Mouse (Mus musculus): ENCODE measurements around the gene Prrt3.

The Prrt3 gene

DNA sequence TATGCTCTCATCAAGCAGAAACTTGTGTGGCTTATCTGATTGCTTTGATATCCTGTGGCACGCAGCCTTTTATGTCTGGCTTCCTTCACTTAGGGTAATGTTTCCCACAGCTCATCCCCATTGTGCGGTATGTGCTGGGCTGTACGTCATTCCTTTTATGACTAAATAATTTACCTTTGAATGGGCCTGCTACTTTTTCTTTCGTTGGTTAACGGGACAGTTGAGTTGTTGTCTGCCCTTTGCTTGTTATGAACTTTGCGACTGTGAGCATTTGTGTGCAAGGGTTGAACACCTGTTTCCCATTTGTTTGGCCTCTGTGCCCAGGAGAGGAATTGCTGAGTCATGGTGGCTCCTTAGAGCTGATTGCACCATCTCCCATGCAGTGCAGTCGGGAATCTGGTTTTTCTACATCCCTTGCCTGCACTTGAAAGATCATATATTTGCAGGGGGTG lies 14.6 kb downstream of the Prrt3 start:
- DNase-seq: peak; percentile 79

DNA sequence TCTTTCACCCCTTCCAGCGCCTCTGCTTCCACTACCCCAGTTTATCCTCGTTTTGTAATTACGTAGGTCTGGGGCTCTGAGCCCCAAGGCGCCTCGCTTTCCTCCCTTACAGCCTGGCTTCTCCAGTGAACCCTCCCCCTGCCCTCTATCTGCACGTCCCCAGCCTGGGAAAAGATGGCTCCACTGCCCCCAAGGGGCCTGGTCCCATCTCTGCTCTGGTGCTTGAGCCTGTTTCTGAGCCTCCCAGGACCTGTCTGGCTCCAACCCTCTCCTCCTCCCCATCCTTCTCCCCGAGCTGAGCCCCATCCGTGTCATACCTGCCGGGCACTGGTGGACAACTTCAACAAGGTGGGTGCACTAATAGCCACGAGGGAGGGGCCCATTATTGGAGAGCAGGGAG lies 18.0 kb downstream of the Prrt3 start:
- no peak for DNase-seq

DNA sequence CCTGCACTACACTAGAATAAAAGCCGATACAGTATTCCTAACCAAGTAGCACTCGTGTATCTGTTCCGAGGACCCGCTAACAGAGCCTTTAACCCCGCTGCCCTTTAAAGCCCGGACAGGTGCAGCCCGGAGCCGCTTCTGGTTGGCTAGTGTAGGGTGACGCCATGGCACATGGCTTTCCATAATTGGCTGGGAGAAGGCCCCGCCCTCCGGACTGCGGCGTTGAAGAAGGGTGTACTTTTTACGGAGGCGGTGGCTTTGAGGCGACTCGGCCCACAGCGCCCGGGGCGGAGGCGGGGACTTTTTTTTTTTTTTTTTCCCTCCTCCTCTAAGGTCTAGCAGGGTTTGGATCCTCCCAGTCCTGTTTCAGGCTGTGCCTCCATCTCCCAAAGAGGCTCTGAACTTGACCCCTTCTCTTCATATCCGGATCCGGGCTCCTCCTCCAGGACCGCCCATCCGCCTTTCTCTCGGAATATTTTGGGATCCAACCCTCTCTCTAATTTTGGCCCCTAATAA lies 18.6 kb downstream of the Prrt3 start, which contains the start of gene Creld1:
Gene Creld1, plus strand, starts transcription at position 198 of the 516 bp plus-strand sequence.
- DNase-seq: peak; percentile 98

DNA sequence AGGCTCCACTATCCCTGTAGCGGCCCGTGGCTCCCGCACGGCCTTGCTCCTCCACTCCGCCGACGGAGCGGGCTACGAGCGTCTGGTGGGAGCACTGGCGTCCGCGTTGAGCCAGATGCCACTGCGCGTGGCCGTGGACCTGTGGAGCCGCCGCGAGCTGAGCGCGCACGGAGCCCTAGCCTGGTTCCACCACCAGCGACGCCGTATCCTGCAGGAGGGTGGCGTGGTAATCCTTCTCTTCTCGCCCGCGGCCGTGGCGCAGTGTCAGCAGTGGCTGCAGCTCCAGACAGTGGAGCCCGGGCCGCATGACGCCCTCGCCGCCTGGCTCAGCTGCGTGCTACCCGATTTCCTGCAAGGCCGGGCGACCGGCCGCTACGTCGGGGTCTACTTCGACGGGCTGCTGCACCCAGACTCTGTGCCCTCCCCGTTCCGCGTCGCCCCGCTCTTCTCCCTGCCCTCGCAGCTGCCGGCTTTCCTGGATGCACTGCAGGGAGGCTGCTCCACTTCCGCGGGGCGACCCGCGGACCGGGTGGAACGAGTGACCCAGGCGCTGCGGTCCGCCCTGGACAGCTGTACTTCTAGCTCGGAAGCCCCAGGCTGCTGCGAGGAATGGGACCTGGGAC lies 19.1 kb downstream of the Prrt3 start:
- DNase-seq: peak; percentile 28

DNA sequence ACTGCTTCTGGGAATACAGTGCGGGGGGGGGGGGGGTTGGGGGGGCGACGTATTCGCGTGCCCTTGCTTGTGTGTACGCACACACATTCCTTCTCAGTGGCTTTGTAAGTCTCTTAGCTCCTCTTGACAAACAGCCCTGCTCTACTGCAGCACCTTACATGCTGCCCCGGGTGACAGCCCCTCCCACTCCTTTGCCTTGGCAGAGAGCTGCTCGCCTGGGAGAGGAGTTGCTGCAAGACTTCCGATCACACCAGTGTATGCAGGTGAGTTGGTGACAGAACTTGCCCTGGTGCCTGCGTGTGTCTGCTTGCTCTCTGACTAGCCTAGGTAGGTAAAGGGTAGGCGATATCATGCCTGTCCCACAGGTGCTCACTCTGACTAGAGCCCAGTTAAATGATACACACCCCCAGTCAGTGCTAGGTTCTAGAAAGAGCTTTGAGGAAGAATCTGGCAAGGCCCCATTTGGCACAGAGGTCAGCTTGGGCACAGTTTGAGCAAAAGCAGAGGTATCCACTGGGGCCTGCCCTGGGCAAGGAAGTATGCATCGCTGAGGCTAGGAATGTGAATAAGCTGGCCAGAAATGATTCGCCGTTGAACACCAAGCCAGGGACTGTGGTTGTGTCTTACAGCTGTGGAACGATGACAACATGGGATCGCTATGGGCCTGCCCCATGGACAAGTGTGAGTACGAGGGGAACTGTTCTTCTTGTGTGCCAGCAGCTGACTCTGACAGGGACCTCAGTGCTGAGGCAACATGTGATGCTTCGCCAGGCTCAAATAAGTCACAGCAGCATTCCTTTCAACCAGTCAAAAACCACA lies 21.0 kb downstream of the Prrt3 start:
- peak; percentile 67 for DNase-seq

DNA sequence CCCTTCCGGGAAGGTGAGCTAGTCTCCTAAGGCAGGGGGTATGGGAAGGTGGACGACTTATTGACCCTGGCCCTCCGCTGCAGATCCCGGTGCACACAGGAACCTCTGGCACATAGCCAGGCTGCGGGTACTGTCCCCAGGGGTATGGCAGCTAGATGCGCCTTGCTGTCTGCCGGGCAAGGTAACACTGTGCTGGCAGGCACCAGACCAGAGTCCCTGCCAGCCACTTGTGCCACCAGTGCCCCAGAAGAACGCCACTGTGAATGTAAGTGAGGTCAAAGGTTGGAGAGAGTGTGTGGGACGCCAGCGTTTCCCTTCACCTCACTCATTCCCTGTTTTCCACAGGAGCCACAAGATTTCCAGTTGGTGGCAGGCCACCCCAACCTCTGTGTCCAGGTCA lies 22.8 kb downstream of the Prrt3 start:
- DNase-seq: no peak

DNA sequence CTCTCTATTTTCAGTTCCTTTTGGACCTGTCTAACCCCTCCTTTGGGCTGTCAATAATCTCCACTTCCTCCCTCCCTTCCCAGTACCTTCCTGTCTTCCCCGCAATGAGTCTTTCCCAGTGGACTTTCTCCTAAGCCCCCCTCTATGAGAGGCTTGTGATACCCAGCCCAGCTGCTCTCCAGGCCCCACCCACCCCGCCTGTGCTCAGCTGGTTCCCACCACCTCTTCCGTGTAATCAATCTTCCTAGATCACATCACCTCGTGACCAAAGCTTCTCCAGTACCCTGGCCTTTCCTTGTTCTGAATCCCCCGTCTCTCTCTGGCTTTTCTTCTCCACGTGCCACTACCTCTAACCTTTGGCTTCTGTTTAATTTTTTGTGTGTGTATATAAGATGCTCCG lies 24.4 kb downstream of the Prrt3 start:
- no peak for DNase-seq

DNA sequence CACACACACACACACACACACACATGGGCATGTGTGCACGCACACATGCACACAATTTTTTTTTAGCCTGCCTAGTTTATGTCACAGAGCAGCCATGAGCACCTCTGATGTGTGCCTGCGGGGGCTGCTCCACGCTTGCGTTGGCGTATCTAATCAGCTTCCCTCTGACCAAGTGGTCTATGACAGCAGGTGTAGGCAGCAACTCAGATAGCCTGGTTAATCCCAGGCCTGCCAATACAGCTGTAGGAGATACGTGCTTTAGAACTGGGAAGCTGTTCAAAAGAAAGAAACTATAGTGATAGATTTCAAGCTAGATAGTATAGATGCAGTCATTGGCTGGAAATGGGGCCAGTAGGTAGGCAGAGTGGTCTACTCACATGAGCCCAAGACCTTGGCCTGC lies 28.0 kb downstream of the Prrt3 start:
- no peak for DNase-seq

DNA sequence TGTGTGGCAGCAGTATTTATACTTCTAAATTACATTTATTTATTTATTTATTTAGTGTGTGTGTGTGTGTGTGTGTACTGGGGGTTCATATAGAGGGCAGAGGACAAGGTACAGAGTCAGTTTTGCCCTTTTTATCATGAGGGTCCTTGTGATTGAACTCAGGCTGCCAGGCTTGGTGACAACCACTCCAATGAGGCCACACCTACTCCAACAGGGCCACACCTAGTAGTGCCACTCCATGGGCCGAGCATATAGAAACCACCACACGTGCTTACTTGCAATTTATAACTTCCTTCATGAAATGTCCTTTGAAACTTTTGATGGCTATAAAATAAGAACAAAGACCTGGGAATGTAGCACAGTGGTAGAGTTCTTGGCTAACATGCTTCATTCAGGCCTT lies 28.5 kb downstream of the Prrt3 start:
- DNase-seq: no peak

DNA sequence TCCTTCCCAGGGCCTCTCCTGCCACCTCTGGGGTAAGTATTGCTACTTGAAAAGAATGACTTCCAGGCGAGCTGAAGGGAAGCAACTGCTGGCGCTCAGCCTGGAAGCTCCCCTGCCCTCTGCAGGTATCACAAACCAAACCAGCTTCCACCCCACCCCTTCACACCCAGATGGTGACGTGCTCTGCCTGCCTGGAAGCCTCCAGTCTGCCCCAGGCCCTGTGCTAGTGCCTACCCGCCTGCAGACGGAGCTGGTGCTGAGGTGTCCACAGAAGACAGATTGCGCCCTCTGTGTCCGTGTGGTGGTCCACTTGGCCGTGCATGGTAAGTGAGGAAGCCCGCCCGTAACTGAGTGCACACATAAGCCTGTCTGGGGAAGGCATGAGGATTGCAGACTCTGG lies 29.7 kb downstream of the Prrt3 start:
- no peak for DNase-seq

DNA sequence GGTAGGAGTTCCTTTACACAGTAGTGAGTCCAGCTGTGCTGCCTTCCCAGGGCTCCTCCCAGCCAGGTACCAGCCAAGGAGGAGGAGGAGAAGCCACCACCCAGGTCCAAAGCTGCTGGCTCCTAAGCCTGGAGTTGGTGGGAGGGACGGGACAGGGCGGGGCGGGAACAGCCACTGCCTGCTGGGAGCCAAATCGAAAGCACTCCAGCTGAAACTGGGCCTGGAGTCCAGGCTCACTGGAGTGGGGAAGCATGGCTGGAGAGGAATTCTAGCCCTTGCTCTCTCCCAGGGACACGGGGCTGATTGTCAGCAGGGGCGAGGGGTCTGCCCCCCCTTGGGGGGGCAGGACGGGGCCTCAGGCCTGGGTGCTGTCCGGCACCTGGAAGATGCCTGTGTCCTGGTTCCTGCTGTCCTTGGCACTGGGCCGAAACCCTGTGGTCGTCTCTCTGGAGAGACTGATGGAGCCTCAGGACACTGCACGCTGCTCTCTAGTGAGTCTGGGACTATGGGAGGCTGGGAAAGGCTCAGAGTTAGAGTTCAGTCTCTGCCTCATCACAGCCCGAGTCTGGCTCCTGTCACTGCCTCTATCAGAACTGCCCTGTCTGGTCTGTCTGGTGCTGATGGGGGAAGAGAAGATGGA lies 30.3 kb downstream of the Prrt3 start, which contains the start of gene Il17rc:
Gene Il17rc, plus strand, starts transcription at position 131 of the 640 bp plus-strand sequence.
- DNase-seq: peak; percentile 80

DNA sequence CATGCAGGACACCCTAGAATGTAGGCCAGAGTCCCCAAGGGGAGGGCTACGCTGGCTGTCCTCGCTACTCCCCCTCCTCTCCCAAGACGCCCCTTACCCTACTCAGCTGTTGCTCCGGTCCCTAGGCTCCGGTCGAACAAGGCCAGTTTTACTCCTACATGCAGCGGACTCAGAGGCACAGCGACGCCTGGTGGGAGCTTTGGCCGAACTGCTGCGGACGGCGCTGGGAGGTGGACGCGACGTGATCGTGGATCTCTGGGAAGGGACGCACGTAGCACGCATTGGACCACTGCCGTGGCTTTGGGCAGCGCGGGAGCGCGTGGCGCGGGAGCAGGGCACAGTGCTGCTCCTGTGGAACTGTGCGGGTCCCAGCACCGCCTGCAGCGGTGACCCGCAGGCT lies 32.3 kb downstream of the Prrt3 start:
- DNase-seq: peak; percentile 87

DNA sequence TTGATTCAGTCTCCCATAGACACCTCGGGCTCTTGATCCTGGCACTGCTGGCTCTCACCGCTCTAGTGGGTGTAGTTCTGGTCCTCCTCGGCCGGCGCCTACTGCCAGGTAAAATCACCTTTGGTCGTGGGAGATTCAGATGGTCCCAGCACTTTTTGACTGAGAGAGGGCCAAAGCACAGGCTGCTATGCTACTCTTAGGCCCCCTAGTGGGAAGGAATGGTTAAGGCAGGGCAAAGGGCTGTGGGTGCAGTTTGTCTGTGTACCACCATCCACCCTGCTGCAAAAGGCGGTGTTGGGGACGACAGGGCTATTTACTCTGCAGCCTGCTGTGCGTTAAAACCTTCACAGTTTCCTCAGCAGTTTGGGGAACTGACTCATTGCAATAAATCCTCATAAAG lies 32.7 kb downstream of the Prrt3 start:
- peak; percentile 86 for DNase-seq

DNA sequence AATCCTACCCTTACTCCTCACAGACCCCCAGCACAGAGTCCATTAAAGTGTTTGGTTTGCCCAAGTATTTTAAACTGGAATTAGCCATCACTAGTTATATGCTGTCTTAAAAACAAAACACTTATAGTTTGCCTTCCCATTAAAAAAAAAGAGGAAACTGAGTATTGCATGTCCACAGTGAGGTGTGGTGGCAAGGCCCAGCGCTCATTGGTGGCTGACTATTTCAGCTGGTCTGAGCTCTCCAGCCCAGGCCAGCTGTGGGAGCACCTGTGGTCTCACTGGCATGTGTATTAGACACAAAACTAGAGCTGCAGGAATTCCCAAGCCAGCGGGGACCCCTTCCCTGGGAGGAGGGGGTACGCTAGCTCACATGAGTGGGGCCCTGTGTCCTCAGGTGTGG lies 33.2 kb downstream of the Prrt3 start:
- DNase-seq: no peak

DNA sequence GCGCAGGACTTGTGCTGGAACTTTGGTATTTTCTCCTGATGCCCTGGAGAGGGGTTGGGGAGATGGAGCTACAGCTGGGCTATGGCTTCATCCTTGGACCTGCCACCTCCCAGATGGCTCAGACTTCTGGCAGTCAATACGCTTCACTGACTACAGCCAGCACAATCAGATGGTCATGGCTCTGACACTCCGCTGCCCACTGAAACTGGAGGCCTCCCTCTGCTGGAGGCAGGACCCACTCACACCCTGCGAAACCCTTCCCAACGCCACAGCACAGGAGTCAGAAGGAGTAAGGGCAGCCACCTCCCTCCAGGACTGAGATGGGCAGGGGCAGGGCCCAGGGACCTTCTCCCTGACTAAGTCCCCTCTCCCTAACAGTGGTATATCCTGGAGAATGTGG lies 36.1 kb downstream of the Prrt3 start:
- no peak for DNase-seq

DNA sequence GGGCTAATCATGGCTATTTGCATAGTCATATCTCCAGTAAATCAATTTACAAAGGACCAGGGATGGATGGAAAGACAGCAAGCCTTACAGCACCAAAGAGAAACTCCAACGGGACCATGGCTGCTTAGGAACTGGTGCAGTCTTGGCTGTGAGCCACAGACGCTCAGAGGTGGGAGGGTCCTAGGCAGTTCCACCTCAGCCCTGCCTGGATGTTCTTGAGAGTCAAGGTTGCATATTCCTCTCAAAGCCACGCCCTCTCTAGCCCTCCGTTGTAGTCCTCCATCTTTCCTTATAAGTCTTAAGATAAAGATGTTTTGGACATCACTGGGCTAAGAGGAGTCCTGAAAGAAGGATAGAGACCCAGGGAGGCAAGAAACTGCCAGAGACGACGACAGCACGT lies 37.7 kb downstream of the Prrt3 start:
- DNase-seq: no peak

DNA sequence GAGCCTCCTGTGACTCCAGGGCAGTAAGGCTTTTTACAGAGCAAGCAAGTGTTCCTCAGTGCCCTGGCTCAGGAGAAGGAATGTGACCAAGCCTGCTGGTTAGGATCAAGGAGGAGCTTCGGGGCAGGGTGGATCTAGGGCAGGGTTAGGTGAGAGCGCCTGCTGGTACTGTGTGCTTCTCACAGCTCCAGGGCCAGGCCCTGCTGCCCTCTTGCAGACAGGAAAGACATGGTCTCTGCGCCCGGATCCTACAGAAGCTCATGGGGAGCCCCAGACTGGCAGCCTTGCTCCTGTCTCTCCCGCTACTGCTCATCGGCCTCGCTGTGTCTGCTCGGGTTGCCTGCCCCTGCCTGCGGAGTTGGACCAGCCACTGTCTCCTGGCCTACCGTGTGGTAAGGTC lies 43.1 kb downstream of the Prrt3 start:
- peak; percentile 81 for DNase-seq

DNA sequence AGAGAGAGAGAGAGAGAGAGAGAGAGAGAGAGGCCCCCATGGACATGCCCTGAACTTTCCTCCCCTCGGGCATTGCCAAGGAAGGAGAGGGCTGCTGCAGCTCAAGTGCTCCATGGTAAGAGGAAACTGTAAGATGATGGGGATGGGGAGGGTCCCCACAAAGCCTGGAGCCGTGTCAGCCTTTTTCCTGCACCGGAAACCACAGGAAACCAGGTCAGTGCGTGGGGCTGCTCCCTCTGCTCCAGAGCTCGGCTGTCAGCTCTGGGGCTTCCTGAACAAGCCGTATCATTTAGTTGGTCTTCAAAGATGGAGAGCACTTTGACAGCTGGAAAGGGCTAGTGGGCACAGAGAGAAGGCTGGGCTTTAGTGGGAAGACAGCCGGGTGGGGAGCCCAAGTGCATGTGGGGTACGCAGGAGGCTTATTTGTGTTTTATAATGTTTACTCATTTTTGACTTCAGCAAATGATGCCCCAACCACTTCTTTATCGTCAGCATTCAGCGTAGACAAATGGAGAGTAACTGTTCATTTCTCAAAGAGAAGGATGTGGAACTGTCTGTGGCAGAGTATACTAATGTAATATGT lies 43.7 kb downstream of the Prrt3 start, which contains the start of gene Il17re:
Gene Il17re, plus strand, starts transcription at position 533 of the 583 bp plus-strand sequence.
- DNase-seq: no peak

DNA sequence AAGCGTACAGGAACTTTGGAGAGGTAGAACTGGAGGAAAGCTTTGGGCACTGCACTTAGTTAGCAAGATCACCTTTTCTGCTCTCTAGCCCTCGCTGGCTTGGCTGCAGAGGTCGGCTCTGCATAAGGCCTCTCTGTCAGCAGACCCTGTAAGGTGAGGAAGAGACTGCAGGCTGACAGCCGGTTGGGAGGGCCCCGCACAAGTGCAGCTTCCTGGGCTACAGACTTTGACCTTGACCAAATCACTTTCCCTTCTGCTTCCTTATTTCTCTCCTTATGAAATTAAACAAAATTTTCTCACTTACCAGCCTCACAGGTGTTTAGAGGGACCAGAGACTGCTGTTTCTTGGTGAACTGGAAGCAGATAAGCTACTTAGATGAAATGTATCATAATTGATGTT lies 46.7 kb downstream of the Prrt3 start:
- DNase-seq: no peak

DNA sequence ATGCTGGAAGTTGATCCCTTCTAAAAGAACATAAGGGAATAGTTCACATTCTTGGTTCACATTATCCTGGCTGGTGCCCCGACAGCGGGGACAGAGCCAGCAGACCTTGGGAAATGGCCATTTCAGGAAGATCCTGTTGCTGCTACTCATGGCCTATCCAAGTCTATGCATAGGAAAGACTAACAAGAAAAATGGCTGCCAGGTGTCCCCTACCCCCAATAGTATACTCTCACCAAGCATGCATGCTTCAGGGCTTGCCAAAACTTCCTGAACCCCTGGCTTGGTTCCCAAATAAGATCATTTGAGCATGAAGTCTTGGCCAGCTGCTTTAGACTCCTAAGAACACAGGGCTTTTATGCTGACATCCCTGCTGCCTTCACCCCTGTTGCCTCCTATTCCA lies 49.9 kb downstream of the Prrt3 start:
- no peak for DNase-seq

DNA sequence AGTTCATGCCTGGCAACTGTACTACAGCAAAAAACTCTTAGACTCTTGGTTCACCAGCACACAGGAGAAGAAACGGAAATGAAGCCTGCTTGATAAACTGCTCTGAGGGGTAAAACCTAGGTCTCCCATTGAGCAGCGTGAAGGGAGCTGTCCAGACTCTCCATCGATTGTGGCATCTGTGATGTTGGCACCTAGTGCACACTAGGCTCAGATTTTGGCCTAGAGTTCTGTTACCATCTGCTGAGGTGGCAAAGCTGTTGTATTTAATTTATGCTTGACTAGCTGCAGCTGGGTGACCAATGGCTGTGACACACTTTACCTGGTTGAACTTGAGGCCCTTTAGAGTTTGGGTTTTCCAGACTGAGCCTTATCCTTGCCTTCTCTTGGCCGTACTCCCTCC lies 54.1 kb downstream of the Prrt3 start:
- DNase-seq: no peak

DNA sequence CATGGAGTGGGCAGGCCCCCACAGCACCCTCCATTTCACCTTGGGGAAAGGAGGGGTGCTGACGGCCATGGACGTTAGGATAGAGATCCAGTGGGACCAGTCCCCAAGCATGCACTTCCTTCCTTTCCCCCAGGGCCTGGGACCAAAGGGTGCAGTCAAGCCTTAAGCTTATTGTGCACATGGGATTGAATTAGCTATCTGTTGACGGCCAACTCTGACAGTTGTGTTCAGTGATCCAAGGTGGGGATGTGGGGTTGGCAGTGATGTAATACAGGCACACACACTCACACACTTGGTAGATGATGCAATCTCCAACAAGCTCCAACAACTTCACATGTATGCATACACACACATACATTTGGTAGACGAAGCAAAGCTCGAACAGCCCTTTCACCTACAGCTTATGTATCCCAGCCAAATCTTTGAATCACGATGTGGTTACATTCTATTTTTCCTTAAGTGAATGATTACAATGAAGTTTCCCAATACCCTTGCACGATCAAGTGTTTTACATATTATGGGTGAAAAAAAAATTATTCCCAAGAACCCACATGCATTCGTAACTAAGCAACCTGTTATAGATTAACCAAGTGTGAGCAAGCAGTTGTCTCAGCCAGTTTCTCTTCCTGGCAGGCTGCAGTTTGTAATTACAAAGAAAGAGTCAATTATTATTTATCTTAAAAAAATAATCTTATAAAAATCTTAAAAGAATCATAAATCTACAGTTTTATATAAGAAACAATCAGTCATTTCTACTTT lies 57.3 kb downstream of the Prrt3 start:
- DNase-seq: no peak
